Mouse (Mus musculus) frontal cortex, postnatal 10 days (tissue): ENCODE measurements around the gene Pdcl2.

ENCODE experiments used
- DNase-seq, 2 experiments: peaks; one replicate each; pipeline ENCODE4 v3.0.0; 2022; ENCODE audit warnings: low spot score in 2 of 2, mixed read lengths in 1 of 2

The Pdcl2 gene

GRCm38 (mm10) chr5:76330953-76331352 is at the start of gene Pdcl2:
Gene Pdcl2, minus strand, starts transcription at chr5:76331156.
- no peak for DNase-seq

GRCm38 (mm10) chr5:76379216-76379615 is 48.3 kb upstream of the Pdcl2 start:
- no peak for DNase-seq

GRCm38 (mm10) chr5:76369215-76369840 is 38.4 kb upstream of the Pdcl2 start:
- DNase-seq = no peak

GRCm38 (mm10) chr5:76365406-76365805 is 34.5 kb upstream of the Pdcl2 start:
- DNase-seq = no peak

- no peak for DNase-seq
These were observed 32.6 kb upstream of the Pdcl2 start, which contains the start of gene Nmu for GRCm38 (mm10) chr5:76363453-76364104. Gene Nmu, minus strand, starts transcription at chr5:76363788.

- DNase-seq = no peak
These were observed 29.8 kb upstream of the Pdcl2 start for GRCm38 (mm10) chr5:76360786-76361185.

GRCm38 (mm10) chr5:76360057-76360456 is 29.1 kb upstream of the Pdcl2 start:
- no peak for DNase-seq

GRCm38 (mm10) chr5:76351953-76352611 is 21.1 kb upstream of the Pdcl2 start:
- no peak for DNase-seq

- no peak for DNase-seq
These were observed 20.6 kb upstream of the Pdcl2 start for GRCm38 (mm10) chr5:76351537-76351936.

GRCm38 (mm10) chr5:76346137-76346536 is 15.2 kb upstream of the Pdcl2 start:
- no peak for DNase-seq

- no peak for DNase-seq
These were observed 10.0 kb upstream of the Pdcl2 start for GRCm38 (mm10) chr5:76340931-76341330.

GRCm38 (mm10) chr5:76337100-76337499 is 6.1 kb upstream of the Pdcl2 start:
- no peak for DNase-seq

- no peak for DNase-seq
These were observed 2.9 kb upstream of the Pdcl2 start for GRCm38 (mm10) chr5:76333833-76334232.

- DNase-seq = no peak
These were observed 3.7 kb downstream of the Pdcl2 start for GRCm38 (mm10) chr5:76327296-76327695.

- no peak for DNase-seq
These were observed 5.8 kb downstream of the Pdcl2 start for GRCm38 (mm10) chr5:76325113-76325512.

- DNase-seq = no peak
These were observed 9.4 kb downstream of the Pdcl2 start for GRCm38 (mm10) chr5:76321249-76322196.

- DNase-seq = no peak
These were observed 22.8 kb downstream of the Pdcl2 start for GRCm38 (mm10) chr5:76308206-76308605.

GRCm38 (mm10) chr5:76306261-76306660 is 24.7 kb downstream of the Pdcl2 start:
- no peak for DNase-seq

GRCm38 (mm10) chr5:76305616-76306015 is 25.3 kb downstream of the Pdcl2 start:
- no peak for DNase-seq

GRCm38 (mm10) chr5:76304452-76305341 is 26.3 kb downstream of the Pdcl2 start, which contains the start of gene Clock:
Gene Clock, minus strand, starts transcription at chr5:76304792.
- DNase-seq = peak; percentile 83 to 91
